Mouse (Mus musculus) CD4-positive helper T cell, adult 2 months (primary cell): ENCODE measurements at regions not wholly inside any gene's neighbourhood (a gene's known extent, or its start where the extent isn't known, plus 50 kb on each side); places are given as distances from the start of the nearest gene placed in this dataset.

Experiments
- DNase-seq: peaks from one replicate; pipeline ENCODE4 v3.0.0-alpha.2; 2012; ENCODE audit warnings: low read depth, missing footprints, low spot score

- peak; percentile 63 for DNase-seq
Observed at GRCm38 (mm10) chr2:102970221-102970620, 68.8 kb upstream of the Cd44 start.

GRCm38 (mm10) chr2:102967950-102968722 is 66.7 kb upstream of the Cd44 start:
- peak; percentile 24 for DNase-seq

- DNase-seq: no peak
Observed at GRCm38 (mm10) chr2:102967417-102967816, 66.0 kb upstream of the Cd44 start.

- DNase-seq: no peak
Observed at GRCm38 (mm10) chr2:102959067-102959645, 57.7 kb upstream of the Cd44 start.

- DNase-seq: no peak
Observed at GRCm38 (mm10) chr2:102958529-102958928, 57.1 kb upstream of the Cd44 start.

- no peak for DNase-seq
Observed at GRCm38 (mm10) chr2:102957811-102958210, 56.3 kb upstream of the Cd44 start.

- DNase-seq: peak; percentile 83
Observed at GRCm38 (mm10) chr2:102956858-102957242, 55.4 kb upstream of the Cd44 start.

GRCm38 (mm10) chr2:102956108-102956857 is 54.8 kb upstream of the Cd44 start:
- DNase-seq: no peak

- no peak for DNase-seq
Observed at GRCm38 (mm10) chr2:102955232-102955631, 53.8 kb upstream of the Cd44 start.
